Mouse (Mus musculus): ENCODE measurements at regions not wholly inside any gene's neighbourhood (a gene's known extent, or its start where the extent isn't known, plus 50 kb on each side); places are given as distances from the start of the nearest gene placed in this dataset.

GRCm38 (mm10) chr15:13285355-13285754 is 111.9 kb upstream of the Cdh6 start:
- WGBS = 65% methylated on average over 3 of the region's 3 CpGs
- Histone ChIP-seq H3K9me3 (no peaks in the 10 kb centered on the region), H3K4me2 (replicated peaks) (no peak overlapping the region), H3K4me3 (no peak overlapping the region), H3K4me1 (peaks cover 8% of the 10 kb centered on the region), H3K27ac (no peak overlapping the region), H3K36me3 (no peaks in the 10 kb centered on the region), H3K27me3 (no peaks in the 10 kb centered on the region), H3K9ac (no peak overlapping the region)
- no peak for ATAC-seq (ENCODE audit: insufficient number of reproducible peaks, insufficient read depth, low FRiP score, low TSS enrichment)

GRCm38 (mm10) chr15:13284219-13284618 is 110.7 kb upstream of the Cdh6 start:
- Histone ChIP-seq H3K4me1 (peaks cover 8% of the 10 kb centered on the region), H3K27me3 (no peaks in the 10 kb centered on the region), H3K9ac (no peak overlapping the region), H3K9me3 (no peaks in the 10 kb centered on the region), H3K27ac (no peak overlapping the region), H3K4me3 (no peak overlapping the region), H3K36me3 (no peaks in the 10 kb centered on the region), H3K4me2 (replicated peaks) (no peak overlapping the region)
- no peak for ATAC-seq (ENCODE audit: insufficient number of reproducible peaks, insufficient read depth, low FRiP score, low TSS enrichment)
- WGBS = 88% methylated on average over 2 of the region's 2 CpGs

- no peak overlapping the region for H3K9ac ChIP-seq
- H3K9me3 ChIP-seq = no peaks in the 10 kb centered on the region
- H3K36me3 ChIP-seq = no peaks in the 10 kb centered on the region
- no peak overlapping the region for H3K4me2 ChIP-seq (replicated peaks)
- H3K4me1 ChIP-seq = peaks cover 3% of the 10 kb centered on the region; the same call in 1 of the 2 replicates
- 84% methylated on average over 5 of the region's 5 CpGs for WGBS
- H3K4me3 ChIP-seq = no peak overlapping the region
- H3K27me3 ChIP-seq = no peaks in the 10 kb centered on the region
- no peak for ATAC-seq (ENCODE audit: insufficient number of reproducible peaks, insufficient read depth, low FRiP score, low TSS enrichment)
- no peak overlapping the region for H3K27ac ChIP-seq
Observed at GRCm38 (mm10) chr15:13283106-13283505, 109.6 kb upstream of the Cdh6 start.

- Histone ChIP-seq H3K9me3 (no peaks in the 10 kb centered on the region), H3K4me2 (replicated peaks) (no peak overlapping the region), H3K9ac (no peak overlapping the region), H3K36me3 (no peaks in the 10 kb centered on the region), H3K4me1 (peaks cover 5% of the 10 kb centered on the region; the same call in 1 of the 2 replicates), H3K4me3 (no peak overlapping the region), H3K27me3 (no peaks in the 10 kb centered on the region), H3K27ac (no peak overlapping the region)
- no peak for ATAC-seq (ENCODE audit: insufficient number of reproducible peaks, insufficient read depth, low FRiP score, low TSS enrichment)
- WGBS = 89% methylated on average over 8 of the region's 8 CpGs
Observed at GRCm38 (mm10) chr15:13276909-13277235, 103.4 kb upstream of the Cdh6 start.

- H3K4me3 ChIP-seq = no peak overlapping the region
- no peak overlapping the region for H3K27ac ChIP-seq
- no peaks in the 10 kb centered on the region for H3K9me3 ChIP-seq
- 71% methylated on average over 5 of the region's 5 CpGs for WGBS
- H3K4me2 ChIP-seq (replicated peaks) = no peak overlapping the region
- no peak overlapping the region for H3K9ac ChIP-seq
- no peaks in the 10 kb centered on the region for H3K27me3 ChIP-seq
- ATAC-seq (ENCODE audit: insufficient number of reproducible peaks, insufficient read depth, low FRiP score, low TSS enrichment) = no peak
- H3K36me3 ChIP-seq = no peaks in the 10 kb centered on the region
- peaks cover 5% of the 10 kb centered on the region; the same call in 1 of the 2 replicates for H3K4me1 ChIP-seq
Observed at GRCm38 (mm10) chr15:13276225-13276908, 102.9 kb upstream of the Cdh6 start.

GRCm38 (mm10) chr15:13275326-13275725 is 101.9 kb upstream of the Cdh6 start:
- Histone ChIP-seq H3K4me1 (peaks cover 5% of the 10 kb centered on the region; the same call in 1 of the 2 replicates), H3K4me3 (no peak overlapping the region), H3K36me3 (no peaks in the 10 kb centered on the region), H3K4me2 (replicated peaks) (no peak overlapping the region), H3K27ac (no peak overlapping the region), H3K9me3 (no peaks in the 10 kb centered on the region), H3K9ac (no peak overlapping the region), H3K27me3 (no peaks in the 10 kb centered on the region)
- 37% methylated on average over 5 of the region's 5 CpGs for WGBS
- no peak for ATAC-seq (ENCODE audit: insufficient number of reproducible peaks, insufficient read depth, low FRiP score, low TSS enrichment)

- ATAC-seq (ENCODE audit: insufficient number of reproducible peaks, insufficient read depth, low FRiP score, low TSS enrichment) = no peak
- WGBS = 85% methylated on average over 5 of the region's 5 CpGs
Observed at GRCm38 (mm10) chr15:13274366-13275067, 101.0 kb upstream of the Cdh6 start.

GRCm38 (mm10) chr15:13246053-13246696 is 72.7 kb upstream of the Cdh6 start:
- H3K27ac ChIP-seq = no peak overlapping the region

More at GRCm38 (mm10) chr15:13274366-13275067, 101.0 kb upstream of the Cdh6 start:
- Histone ChIP-seq H3K36me3 (no peaks in the 10 kb centered on the region), H3K4me1 (peaks cover 5% of the 10 kb centered on the region; the same call in 1 of the 2 replicates), H3K9ac (no peak overlapping the region), H3K9me3 (no peaks in the 10 kb centered on the region), H3K27ac (no peak overlapping the region), H3K27me3 (no peaks in the 10 kb centered on the region), H3K4me2 (replicated peaks) (no peak overlapping the region), H3K4me3 (no peak overlapping the region)

GRCm38 (mm10) chr15:13244306-13244705 is 70.8 kb upstream of the Cdh6 start:
- Histone ChIP-seq H3K9me3 (no peaks in the 10 kb centered on the region), H3K9ac (no peak overlapping the region), H3K4me2 (replicated peaks) (peak overlapping the region; percentile 32), H3K4me1 (0 out of 2 replicates have a peak, but pooled peaks cover 6% of the 10 kb centered on the region), H3K27me3 (no peaks in the 10 kb centered on the region), H3K36me3 (no peaks in the 10 kb centered on the region), H3K4me3 (no peak overlapping the region), H3K27ac (no peak overlapping the region)
- 21% methylated on average over 14 of the region's 14 CpGs for WGBS
- ATAC-seq (ENCODE audit: insufficient number of reproducible peaks, insufficient read depth, low FRiP score, low TSS enrichment) = 0 out of 2 replicates have a peak, but pooled peaks have one; percentile 60

More at GRCm38 (mm10) chr15:13246053-13246696, 72.7 kb upstream of the Cdh6 start:
- 0 out of 2 replicates have a peak, but pooled peaks cover 6% of the 10 kb centered on the region for H3K4me1 ChIP-seq
- H3K9me3 ChIP-seq = no peaks in the 10 kb centered on the region
- no peak overlapping the region for H3K9ac ChIP-seq
- no peak overlapping the region for H3K4me2 ChIP-seq (replicated peaks)
- 80% methylated on average over 11 of the region's 11 CpGs for WGBS
- ATAC-seq (ENCODE audit: insufficient number of reproducible peaks, insufficient read depth, low FRiP score, low TSS enrichment) = no peak
- no peaks in the 10 kb centered on the region for H3K27me3 ChIP-seq
- no peak overlapping the region for H3K4me3 ChIP-seq
- no peaks in the 10 kb centered on the region for H3K36me3 ChIP-seq

GRCm38 (mm10) chr15:13243561-13243960 is 70.1 kb upstream of the Cdh6 start:
- 0 out of 2 replicates have a peak, but pooled peaks cover 6% of the 10 kb centered on the region for H3K4me1 ChIP-seq
- H3K9ac ChIP-seq = no peak overlapping the region
- H3K27ac ChIP-seq = no peak overlapping the region
- no peak overlapping the region for H3K4me2 ChIP-seq (replicated peaks)
- no peak for ATAC-seq (ENCODE audit: insufficient number of reproducible peaks, insufficient read depth, low FRiP score, low TSS enrichment)
- no peaks in the 10 kb centered on the region for H3K36me3 ChIP-seq
- H3K9me3 ChIP-seq = no peaks in the 10 kb centered on the region
- 56% methylated on average over 4 of the region's 4 CpGs for WGBS
- H3K4me3 ChIP-seq = no peak overlapping the region
- H3K27me3 ChIP-seq = no peaks in the 10 kb centered on the region

GRCm38 (mm10) chr15:13240931-13241330 is 67.5 kb upstream of the Cdh6 start:
- no peaks in the 10 kb centered on the region for H3K27me3 ChIP-seq
- no peak overlapping the region for H3K27ac ChIP-seq
- no peak overlapping the region for H3K9ac ChIP-seq
- 0 out of 2 replicates have a peak, but pooled peaks cover 6% of the 10 kb centered on the region for H3K4me1 ChIP-seq
- no peak overlapping the region for H3K4me2 ChIP-seq (replicated peaks)
- H3K9me3 ChIP-seq = no peaks in the 10 kb centered on the region
- no peaks in the 10 kb centered on the region for H3K36me3 ChIP-seq
- WGBS = 70% methylated on average over 7 of the region's 7 CpGs
- no peak for ATAC-seq (ENCODE audit: insufficient number of reproducible peaks, insufficient read depth, low FRiP score, low TSS enrichment)
- no peak overlapping the region for H3K4me3 ChIP-seq

Data from embryonic facial prominence, embryonic 12.5 days (tissue).